Mouse (Mus musculus) heart, embryonic 15.5 days (tissue): ENCODE results near the gene Gm5678. TPM values are rescaled to one million over a fixed set of nuclear protein-coding genes. Genes with fewer than 3 reads are reported as not detected.

Source experiments
- ATAC-seq: fragments of 200-750 bp; cut with Nextera tagmentation; replicated peaks from 2 replicates; pipeline ENCODE4 v1.8.0; 2017; ENCODE audit warnings: low read depth, moderate TSS enrichment; ENCODE audit not compliant: insufficient number of reproducible peaks, insufficient read depth, low FRiP score
- H3K27ac ChIP-seq: fragments of 300-500 bp; sonication (generic); 2 replicates; pipeline ENCODE4 v1.5.1; 2015; ENCODE audit warnings: mild to moderate bottlenecking, inconsistent platforms
- H3K27me3 ChIP-seq: fragments of 300-500 bp; sonication (generic); 2 replicates; pipeline ENCODE4 v1.6.1; 2015; ENCODE audit warnings: inconsistent platforms
- H3K36me3 ChIP-seq: fragments of 300-500 bp; sonication (generic); 2 replicates; pipeline ENCODE4 v1.6.1; 2015; ENCODE audit warnings: mild to moderate bottlenecking, inconsistent platforms
- H3K4me1 ChIP-seq: fragments of 300-500 bp; sonication (generic); replicated peaks from 2 replicates; pipeline ENCODE4 v1.6.1; 2015; ENCODE audit warnings: inconsistent platforms
- H3K4me2 ChIP-seq: fragments of 300-500 bp; sonication (generic); 2 replicates; pipeline ENCODE4 v1.6.1; 2015; ENCODE audit warnings: inconsistent platforms, mild to moderate bottlenecking, moderate library complexity
- H3K4me3 ChIP-seq: fragments of 300-500 bp; sonication (generic); 2 replicates; pipeline ENCODE4 v1.5.1; 2015; ENCODE audit warnings: mild to moderate bottlenecking, inconsistent platforms
- H3K9ac ChIP-seq: fragments of 300-500 bp; sonication (generic); 2 replicates; pipeline ENCODE4 v1.6.1; 2015; ENCODE audit warnings: mild to moderate bottlenecking, inconsistent platforms
- H3K9me3 ChIP-seq: fragments of 300-500 bp; sonication (generic); replicated peaks from 2 replicates; pipeline ENCODE4 v1.6.1; 2016; ENCODE audit warnings: inconsistent platforms
- WGBS: fragments of 180-500 bp; shearing (Covaris S2); methylation state at CpG from one replicate; pipeline ENCODE4 v1.1.7; 2015; ENCODE audit warnings: mixed read lengths; 5-methylcytosine and 5-hydroxymethylcytosine counted together
- polyA plus RNA-seq: library from polyadenylated mRNA; unstranded; fragments of >200 nt; fragmentation: Nextera tagmentation; extraction: Ambion mirVana; gene quantifications from 2 replicates; pipeline ENCODE4 v1.2.1, GENCODE M21; 2015

Gm5678 gene
- polyA plus RNA-seq, 1 experiment from 2014 or later, result not detected

DNA sequence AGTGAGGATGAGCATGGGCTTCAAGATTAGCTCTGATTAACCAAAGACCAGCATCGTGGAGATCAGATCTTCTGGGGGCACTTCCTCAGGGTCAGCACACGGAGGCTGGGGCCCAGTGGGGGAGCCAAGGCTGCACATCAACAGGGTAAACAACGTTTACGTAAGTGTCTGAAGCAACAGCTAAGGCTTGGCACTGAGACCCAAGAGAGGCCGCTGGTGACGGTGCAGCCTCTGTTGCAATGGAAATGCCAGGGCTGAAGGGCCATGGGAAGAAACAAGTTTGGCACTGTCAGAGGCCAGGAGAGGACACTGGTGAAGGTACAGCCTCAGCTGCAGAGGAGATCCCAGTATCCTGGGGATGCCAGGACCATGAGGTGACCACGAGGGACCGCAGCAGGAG, 34.5 kb upstream of the Gm5678 start:
- H3K4me1 ChIP-seq, result no peaks in the 10 kb centered on the region
- H3K27me3 ChIP-seq, result no peaks in the 10 kb centered on the region
- 87% methylated on average over 8 of the region's 8 CpGs for WGBS
- no peaks in the 10 kb centered on the region for H3K9me3 ChIP-seq
- no peak overlapping the region for H3K4me2 ChIP-seq
- peaks cover 16% of the 10 kb centered on the region; the same call in 1 of the 2 replicates for H3K36me3 ChIP-seq
- no peak overlapping the region for H3K27ac ChIP-seq
- H3K4me3 ChIP-seq, result no peak overlapping the region
- no peak for ATAC-seq
- H3K9ac ChIP-seq, result no peak overlapping the region

DNA sequence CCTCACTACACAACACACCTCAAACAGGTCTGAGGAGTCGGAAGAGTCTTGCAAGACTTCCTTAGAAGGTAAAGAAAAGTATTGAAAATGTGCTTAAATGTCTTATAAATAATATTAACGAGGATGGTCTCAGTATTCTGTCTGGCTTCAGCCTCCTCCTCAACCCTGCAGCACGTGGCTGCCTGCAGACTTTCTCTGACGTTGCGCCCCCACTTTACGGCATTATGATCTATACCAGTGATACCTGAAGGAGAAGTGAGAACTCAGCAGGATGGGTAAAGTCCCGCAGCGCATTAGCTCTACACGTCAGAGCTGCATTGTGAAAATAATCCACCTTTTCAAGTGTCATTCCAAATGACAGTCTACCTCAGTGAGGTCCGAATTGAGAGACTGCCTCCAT, 33.4 kb upstream of the Gm5678 start:
- H3K27ac ChIP-seq, result no peak overlapping the region
- peaks cover 14% of the 10 kb centered on the region; the same call in 1 of the 2 replicates for H3K36me3 ChIP-seq
- no peak overlapping the region for H3K4me3 ChIP-seq
- WGBS, result 94% methylated on average over 10 of the region's 10 CpGs
- no peaks in the 10 kb centered on the region for H3K4me1 ChIP-seq
- no peak overlapping the region for H3K4me2 ChIP-seq
- ATAC-seq, result no peak
- no peaks in the 10 kb centered on the region for H3K27me3 ChIP-seq
- no peak overlapping the region for H3K9ac ChIP-seq
- no peaks in the 10 kb centered on the region for H3K9me3 ChIP-seq

DNA sequence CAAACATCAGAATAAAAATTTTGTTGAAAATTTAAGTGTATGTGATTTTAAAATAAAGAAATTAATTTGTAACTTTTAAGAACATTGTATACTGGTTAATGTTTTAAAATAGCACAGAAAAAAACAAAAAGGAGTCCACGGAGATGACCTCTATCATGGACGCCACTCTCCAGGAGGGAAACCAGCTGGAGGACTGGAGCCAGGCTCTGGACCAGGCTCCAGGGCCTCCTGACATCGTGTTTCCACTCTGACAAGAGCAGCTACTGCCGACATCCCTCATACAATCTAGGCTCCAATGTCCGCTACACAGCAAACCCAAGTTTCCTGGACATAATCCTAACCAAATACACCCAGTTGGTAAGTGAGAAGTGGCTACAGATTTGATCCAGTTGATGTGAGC, 32.1 kb upstream of the Gm5678 start:
- H3K9ac ChIP-seq, result no peak overlapping the region
- H3K4me2 ChIP-seq, result no peak overlapping the region
- H3K27me3 ChIP-seq, result no peaks in the 10 kb centered on the region
- ATAC-seq, result no peak
- 74% methylated on average over 5 of the region's 5 CpGs for WGBS
- no peaks in the 10 kb centered on the region for H3K9me3 ChIP-seq
- H3K4me1 ChIP-seq, result no peaks in the 10 kb centered on the region
- H3K4me3 ChIP-seq, result no peak overlapping the region
- peaks cover 8% of the 10 kb centered on the region; the same call in 1 of the 2 replicates for H3K36me3 ChIP-seq
- H3K27ac ChIP-seq, result no peak overlapping the region

DNA sequence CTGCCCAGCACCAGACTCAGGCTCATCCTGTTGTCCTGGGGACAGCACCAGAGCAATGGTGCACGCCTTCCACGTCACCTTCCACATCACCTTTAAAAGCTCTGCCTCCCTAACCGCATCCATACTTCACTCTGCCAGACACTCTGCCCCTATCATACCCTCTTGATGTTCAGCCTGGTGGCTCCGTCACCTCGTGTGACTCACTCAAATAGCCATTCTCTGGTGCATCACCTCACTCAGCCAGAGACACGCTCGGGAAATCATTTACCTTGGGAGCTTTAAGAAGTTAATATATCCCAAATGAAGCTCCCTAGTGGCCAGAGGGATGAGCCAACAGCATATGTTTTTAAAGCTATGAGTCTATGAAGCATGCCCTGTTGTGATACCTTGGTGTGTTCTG, 31.1 kb upstream of the Gm5678 start:
- H3K4me2 ChIP-seq, result no peak overlapping the region
- H3K4me3 ChIP-seq, result no peak overlapping the region
- ATAC-seq, result no peak
- H3K9ac ChIP-seq, result no peak overlapping the region
- H3K27me3 ChIP-seq, result no peaks in the 10 kb centered on the region
- H3K27ac ChIP-seq, result no peak overlapping the region
- H3K4me1 ChIP-seq, result no peaks in the 10 kb centered on the region
- WGBS, result 89% methylated on average over 7 of the region's 7 CpGs
- no peaks in the 10 kb centered on the region for H3K9me3 ChIP-seq
- H3K36me3 ChIP-seq, result peaks cover 5% of the 10 kb centered on the region; the same call in 1 of the 2 replicates

DNA sequence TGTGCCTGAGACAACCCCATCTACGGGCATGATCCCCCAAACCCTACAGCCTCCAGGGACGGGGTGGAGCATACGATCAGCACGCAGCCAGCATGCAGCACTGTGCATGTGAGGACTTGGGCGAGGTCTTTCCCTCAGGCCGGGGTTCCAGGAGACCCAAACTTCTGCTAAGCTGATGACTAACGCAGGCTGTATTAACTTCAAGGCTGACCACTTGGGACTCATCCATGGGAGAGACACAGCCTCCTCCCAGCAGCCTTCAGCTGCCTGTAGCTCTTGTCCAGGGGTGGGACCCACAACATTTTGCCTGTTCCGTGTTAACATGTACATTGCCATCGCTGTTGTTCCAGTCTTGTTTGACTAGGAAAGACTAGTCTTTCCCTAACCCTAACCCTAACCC, 30.3 kb upstream of the Gm5678 start:
- no peaks in the 10 kb centered on the region for H3K27me3 ChIP-seq
- no peak overlapping the region for H3K4me3 ChIP-seq
- no peaks in the 10 kb centered on the region for H3K4me1 ChIP-seq
- WGBS, result 91% methylated on average over 9 of the region's 9 CpGs
- ATAC-seq, result no peak
- H3K36me3 ChIP-seq, result peaks cover 5% of the 10 kb centered on the region; the same call in 1 of the 2 replicates
- H3K9me3 ChIP-seq, result no peaks in the 10 kb centered on the region
- no peak overlapping the region for H3K9ac ChIP-seq
- H3K4me2 ChIP-seq, result no peak overlapping the region
- no peak overlapping the region for H3K27ac ChIP-seq

DNA sequence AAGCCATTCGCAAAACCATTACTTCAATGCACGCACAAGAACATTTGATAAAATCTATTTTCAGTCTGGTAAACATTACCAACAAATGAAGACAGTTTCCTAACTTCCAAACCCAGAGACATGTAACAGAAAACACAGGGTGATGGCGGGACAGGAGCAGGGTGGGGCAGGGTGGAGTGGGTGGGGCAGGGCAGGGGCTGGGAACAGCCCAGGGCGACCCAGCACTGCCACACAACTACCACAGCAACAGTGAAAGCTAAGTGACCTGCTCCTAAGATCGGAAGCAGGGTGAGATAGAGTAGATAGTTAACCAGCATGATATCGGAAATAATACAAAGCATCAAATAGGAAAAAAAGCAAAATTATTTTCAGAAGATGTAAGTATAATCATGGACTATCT, 28.4 kb upstream of the Gm5678 start:
- H3K4me3 ChIP-seq, result no peak overlapping the region
- H3K4me1 ChIP-seq, result peaks cover 5% of the 10 kb centered on the region
- H3K27me3 ChIP-seq, result no peaks in the 10 kb centered on the region
- WGBS, result 86% methylated on average over 6 of the region's 6 CpGs
- H3K4me2 ChIP-seq, result no peak overlapping the region
- H3K9me3 ChIP-seq, result no peaks in the 10 kb centered on the region
- no peak overlapping the region for H3K27ac ChIP-seq
- no peak for ATAC-seq
- H3K36me3 ChIP-seq, result peaks cover 5% of the 10 kb centered on the region; the same call in 1 of the 2 replicates
- no peak overlapping the region for H3K9ac ChIP-seq

DNA sequence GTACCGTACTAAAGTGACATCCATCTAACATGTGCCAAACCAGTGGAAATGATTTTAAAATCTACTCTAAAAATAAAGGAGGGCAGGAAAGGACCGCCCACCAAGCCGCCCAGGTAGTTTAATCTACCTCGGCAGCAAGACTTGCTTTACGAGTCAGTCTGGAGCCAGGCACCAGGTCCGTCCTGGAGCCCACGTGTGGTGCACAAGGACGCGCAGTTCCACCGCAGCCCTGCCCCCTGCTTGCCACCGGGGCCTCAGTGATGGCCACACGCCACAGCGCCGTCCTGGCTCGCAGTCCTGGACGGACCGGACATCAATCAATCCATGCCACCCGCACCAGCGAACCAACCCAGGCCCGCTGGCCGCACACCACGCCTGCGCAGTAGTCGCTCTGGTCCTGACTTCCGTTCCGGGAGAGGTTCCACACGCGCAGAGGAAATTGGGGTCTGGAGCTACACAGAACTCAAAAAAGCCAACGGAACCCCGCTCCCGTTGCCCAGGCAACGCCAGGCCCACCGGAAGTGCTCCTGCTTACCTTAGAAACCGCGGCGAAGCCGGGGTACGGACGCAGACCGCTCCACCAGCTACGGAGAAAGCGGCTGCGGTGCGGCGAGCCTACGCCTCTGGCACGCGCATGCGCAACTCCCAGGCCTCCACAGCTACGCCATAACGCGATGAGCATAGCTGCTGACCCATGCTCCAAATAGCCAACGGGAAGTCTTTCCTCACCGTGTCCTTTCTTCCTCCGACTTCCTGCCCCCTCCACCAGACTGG, 24.3 kb upstream of the Gm5678 start, which contains the start of gene Setd4:
TSS of gene Setd4 (minus strand) at position 625 of the 774 bp plus-strand sequence.
- Histone ChIP-seq H3K9me3 (no peaks in the 10 kb centered on the region), H3K4me1 (peaks cover 17% of the 10 kb centered on the region), H3K9ac (peak within 1 kb of the TSS; percentile 56), H3K4me3 (peak within 1 kb of the TSS; percentile 63), H3K4me2 (peak within 1 kb of the TSS; percentile 92), H3K27ac (peak within 1 kb of the TSS; percentile 89), H3K36me3 (no peaks in the 10 kb centered on the region), H3K27me3 (no peaks in the 10 kb centered on the region)
- peak; percentile 89 for ATAC-seq
- 2% methylated on average over 55 of the region's 55 CpGs for WGBS

DNA sequence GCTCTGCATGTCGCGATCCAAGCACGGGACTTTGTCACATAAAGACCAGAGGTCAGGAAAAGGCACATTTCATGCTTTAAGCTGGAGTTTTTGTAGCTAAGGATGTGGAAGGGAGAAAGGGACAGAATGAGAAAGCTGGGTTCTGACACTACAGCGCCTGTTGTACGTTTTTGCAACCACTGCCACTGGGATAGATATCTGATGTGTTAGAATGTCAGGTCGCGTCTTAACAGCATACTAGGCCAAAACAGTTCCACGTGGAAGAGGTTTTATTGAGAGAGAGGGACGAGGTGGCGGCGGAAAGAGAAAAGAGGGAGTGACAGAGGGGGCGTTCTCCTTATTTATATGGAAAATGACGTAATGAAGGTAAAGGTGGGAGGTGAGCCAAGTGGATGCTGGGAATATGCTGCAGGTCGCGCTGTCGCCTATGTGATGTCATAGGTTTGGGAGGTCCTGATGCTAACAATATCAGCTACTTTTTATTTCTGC, 23.4 kb upstream of the Gm5678 start:
- no peaks in the 10 kb centered on the region for H3K36me3 ChIP-seq
- peaks cover 17% of the 10 kb centered on the region for H3K4me1 ChIP-seq
- peak overlapping the region; percentile 92 for H3K4me2 ChIP-seq
- peak overlapping the region; percentile 89 for H3K27ac ChIP-seq
- H3K27me3 ChIP-seq, result no peaks in the 10 kb centered on the region
- no peaks in the 10 kb centered on the region for H3K9me3 ChIP-seq
- no peak for ATAC-seq
- WGBS, result 4% methylated on average over 16 of the region's 16 CpGs
- H3K9ac ChIP-seq, result peak overlapping the region; percentile 56
- peak overlapping the region; percentile 63 for H3K4me3 ChIP-seq

GRCm38 (mm10) chr16:93605553-93605952, 22.3 kb upstream of the Gm5678 start, which contains the start of gene Cbr1:
Gene Cbr1, plus strand, starts transcription at chr16:93605853.
- 0 out of 2 replicates have a peak within 1 kb of the TSS, but pooled peaks have one; percentile 56 for H3K9ac ChIP-seq
- no peaks in the 10 kb centered on the region for H3K27me3 ChIP-seq
- H3K36me3 ChIP-seq, result no peaks in the 10 kb centered on the region
- peak within 1 kb of the TSS; percentile 63 for H3K4me3 ChIP-seq
- peak within 1 kb of the TSS; percentile 92 for H3K4me2 ChIP-seq
- H3K4me1 ChIP-seq, result peaks cover 17% of the 10 kb centered on the region
- WGBS, result 72% methylated on average over 4 of the region's 4 CpGs
- H3K9me3 ChIP-seq, result no peaks in the 10 kb centered on the region
- H3K27ac ChIP-seq, result no peak within 1 kb of the TSS
- ATAC-seq, result no peak

- peaks cover 2% of the 10 kb centered on the region; the same call in 1 of the 2 replicates for H3K36me3 ChIP-seq
- H3K4me2 ChIP-seq, result no peak overlapping the region
- H3K27me3 ChIP-seq, result no peaks in the 10 kb centered on the region
- ATAC-seq, result no peak
- no peak overlapping the region for H3K27ac ChIP-seq
- H3K9me3 ChIP-seq, result no peaks in the 10 kb centered on the region
- H3K9ac ChIP-seq, result no peak overlapping the region
- H3K4me1 ChIP-seq, result peaks cover 17% of the 10 kb centered on the region
- H3K4me3 ChIP-seq, result no peak overlapping the region
- 88% methylated on average over 7 of the region's 7 CpGs for WGBS
Measured at GRCm38 (mm10) chr16:93606146-93606545, 21.8 kb upstream of the Gm5678 start.

DNA sequence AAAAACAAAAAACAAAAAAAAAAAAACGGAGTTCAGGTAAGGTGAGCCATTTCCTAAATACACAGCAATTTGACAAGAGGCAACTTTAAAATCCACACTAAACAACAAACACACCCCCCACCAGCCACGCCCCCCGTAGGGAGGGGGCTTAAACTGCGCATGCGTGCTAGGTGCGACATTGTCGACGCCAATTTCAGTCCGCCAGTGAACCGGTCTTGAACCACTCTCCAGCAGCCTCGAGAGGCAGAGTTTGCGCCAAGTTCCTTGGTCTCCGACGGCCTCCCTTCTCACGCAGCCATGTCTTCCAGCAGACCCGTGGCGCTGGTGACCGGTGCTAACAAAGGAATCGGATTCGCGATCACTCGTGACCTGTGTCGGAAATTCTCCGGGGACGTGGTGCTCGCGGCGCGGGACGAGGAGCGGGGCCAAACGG, 20.2 kb upstream of the Gm5678 start:
- 0% methylated on average over 32 of the region's 32 CpGs for WGBS
- Histone ChIP-seq H3K27ac (peak overlapping the region; percentile 76), H3K9me3 (no peaks in the 10 kb centered on the region), H3K36me3 (peaks cover 7% of the 10 kb centered on the region; the same call in 1 of the 2 replicates), H3K4me1 (peaks cover 17% of the 10 kb centered on the region), H3K27me3 (no peaks in the 10 kb centered on the region), H3K9ac (peak overlapping the region; percentile 82), H3K4me2 (peak overlapping the region; percentile 96), H3K4me3 (peak overlapping the region; percentile 74)
- peak; percentile 54; the same call in 1 of the 2 replicates for ATAC-seq
